Mouse (Mus musculus): ENCODE data around the gene Hoxd13. TPM values are rescaled to one million over a fixed set of nuclear protein-coding genes. Genes with fewer than 3 reads are reported as not detected.
A peak's percentile ranks its signal among the peaks of the same experiment; 100 is the strongest.

The Hoxd13 gene
- polyA plus RNA-seq, 1 experiment from 2014 or later, result not detected

DNA sequence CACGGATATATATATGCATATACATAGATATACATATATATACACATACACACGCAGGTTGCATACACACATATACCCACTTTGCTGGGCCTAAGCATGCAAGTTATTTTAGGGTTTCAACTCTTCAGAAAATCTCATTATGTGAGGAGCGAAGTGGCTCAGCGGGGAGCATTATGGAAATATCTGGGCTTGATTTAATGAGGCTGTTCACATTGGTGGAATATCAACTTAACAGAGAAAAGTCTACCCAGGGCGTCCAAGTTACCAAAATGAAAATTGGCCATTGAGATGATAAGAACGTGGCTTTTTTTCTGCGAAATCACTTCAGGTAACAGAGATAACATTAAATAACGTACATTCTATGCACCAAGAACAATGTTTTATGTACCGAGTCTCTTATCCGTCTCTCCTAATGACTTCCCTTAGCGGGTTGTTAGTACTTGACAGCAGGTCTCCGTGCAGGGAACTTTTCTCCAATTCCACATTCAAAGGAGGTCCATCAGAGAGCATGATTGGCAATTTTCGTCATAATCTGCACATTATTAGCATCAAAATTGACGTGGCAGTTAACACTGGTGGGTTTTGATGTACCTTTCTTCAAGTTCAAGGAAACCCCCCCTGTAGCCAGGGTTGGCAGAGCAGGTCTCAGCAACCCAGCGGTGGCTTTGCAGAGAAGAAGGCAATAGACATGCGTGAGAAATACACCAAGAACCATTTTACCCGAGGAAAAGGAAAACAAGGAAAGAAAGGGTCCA, 14.2 kb upstream of the Hoxd13 start:
- 13% methylated on average over 17 of the region's 17 CpGs for WGBS
- Histone ChIP-seq H3K36me3 (ENCODE audit: control insufficient read depth, insufficient read depth, low read length) (no peaks in the 10 kb centered on the region), H3K4me1 (replicated peaks; ENCODE audit: control insufficient read depth, insufficient read depth, low read length) (peaks cover 9% of the 10 kb centered on the region; the same call in 1 of the 2 replicates), H3K4me2 (ENCODE audit: low read depth, low read length, severe bottlenecking) (no peak overlapping the region), H3K9ac (ENCODE audit: low read length) (no peak overlapping the region), H3K4me3 (ENCODE audit: low read depth, low read length) (no peak overlapping the region), H3K27me3 (ENCODE audit: control insufficient read depth, insufficient read depth, low read length) (peaks cover 84% of the 10 kb centered on the region), H3K9me3 (ENCODE audit: control insufficient read depth, low read length) (no peaks in the 10 kb centered on the region), H3K27ac (ENCODE audit: low read depth, low read length) (no peak overlapping the region)
- DNase-seq (ENCODE audit: low spot score) (peak; percentile 47), ATAC-seq (replicated peaks; ENCODE audit: low FRiP score) (no peak)

GRCm38 (mm10) chr2:74654743-74655419, 13.2 kb upstream of the Hoxd13 start:
- DNase-seq (ENCODE audit: low spot score) (peak; percentile 62), ATAC-seq (replicated peaks; ENCODE audit: low FRiP score) (no peak)
- H3K36me3 ChIP-seq (ENCODE audit: control insufficient read depth, insufficient read depth, low read length), result no peaks in the 10 kb centered on the region
- H3K4me1 ChIP-seq (replicated peaks; ENCODE audit: control insufficient read depth, insufficient read depth, low read length), result peaks cover 9% of the 10 kb centered on the region; the same call in 1 of the 2 replicates
- H3K9ac ChIP-seq (ENCODE audit: low read length), result no peak overlapping the region
- H3K9me3 ChIP-seq (ENCODE audit: control insufficient read depth, low read length), result no peaks in the 10 kb centered on the region
- no peak overlapping the region for H3K4me3 ChIP-seq (ENCODE audit: low read depth, low read length)
- no peak overlapping the region for H3K4me2 ChIP-seq (ENCODE audit: low read depth, low read length, severe bottlenecking)
- 5% methylated on average over 20 of the region's 20 CpGs for WGBS
- H3K27ac ChIP-seq (ENCODE audit: low read depth, low read length), result no peak overlapping the region
- H3K27me3 ChIP-seq (ENCODE audit: control insufficient read depth, insufficient read depth, low read length), result peaks cover 83% of the 10 kb centered on the region

DNA sequence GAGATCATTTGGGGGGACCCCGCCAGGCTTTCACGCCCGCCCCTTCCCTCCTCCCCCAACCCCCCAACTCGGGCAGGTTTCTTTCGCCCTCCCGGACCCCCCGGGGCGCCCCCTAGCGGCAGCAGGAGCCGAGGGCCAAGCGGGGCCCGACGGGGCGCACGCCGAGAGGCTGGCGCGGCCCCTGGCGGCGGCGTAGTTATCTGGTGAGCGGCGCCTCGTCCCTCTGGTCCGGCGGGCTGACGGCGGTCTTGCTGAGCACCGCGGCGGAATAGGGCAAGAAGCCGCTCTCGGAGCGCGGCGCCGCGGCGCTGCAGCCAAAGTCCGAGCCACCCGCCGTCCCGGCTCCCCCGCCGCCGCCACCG, 12.7 kb upstream of the Hoxd13 start:
- WGBS, result 2% methylated on average over 35 of the region's 47 CpGs
- Histone ChIP-seq H3K27ac (ENCODE audit: low read depth, low read length) (no peak overlapping the region), H3K4me3 (ENCODE audit: low read depth, low read length) (peak overlapping the region; percentile 24), H3K9me3 (ENCODE audit: control insufficient read depth, low read length) (no peaks in the 10 kb centered on the region), H3K36me3 (ENCODE audit: control insufficient read depth, insufficient read depth, low read length) (no peaks in the 10 kb centered on the region), H3K27me3 (ENCODE audit: control insufficient read depth, insufficient read depth, low read length) (peaks cover 81% of the 10 kb centered on the region), H3K4me2 (ENCODE audit: low read depth, low read length, severe bottlenecking) (peak overlapping the region; percentile 39; the same call in 1 of the 2 replicates), H3K9ac (ENCODE audit: low read length) (no peak overlapping the region), H3K4me1 (replicated peaks; ENCODE audit: control insufficient read depth, insufficient read depth, low read length) (peaks cover 9% of the 10 kb centered on the region; the same call in 1 of the 2 replicates)
- DNase-seq (ENCODE audit: low spot score) (peak; percentile 68), ATAC-seq (replicated peaks; ENCODE audit: low FRiP score) (no peak)

DNA sequence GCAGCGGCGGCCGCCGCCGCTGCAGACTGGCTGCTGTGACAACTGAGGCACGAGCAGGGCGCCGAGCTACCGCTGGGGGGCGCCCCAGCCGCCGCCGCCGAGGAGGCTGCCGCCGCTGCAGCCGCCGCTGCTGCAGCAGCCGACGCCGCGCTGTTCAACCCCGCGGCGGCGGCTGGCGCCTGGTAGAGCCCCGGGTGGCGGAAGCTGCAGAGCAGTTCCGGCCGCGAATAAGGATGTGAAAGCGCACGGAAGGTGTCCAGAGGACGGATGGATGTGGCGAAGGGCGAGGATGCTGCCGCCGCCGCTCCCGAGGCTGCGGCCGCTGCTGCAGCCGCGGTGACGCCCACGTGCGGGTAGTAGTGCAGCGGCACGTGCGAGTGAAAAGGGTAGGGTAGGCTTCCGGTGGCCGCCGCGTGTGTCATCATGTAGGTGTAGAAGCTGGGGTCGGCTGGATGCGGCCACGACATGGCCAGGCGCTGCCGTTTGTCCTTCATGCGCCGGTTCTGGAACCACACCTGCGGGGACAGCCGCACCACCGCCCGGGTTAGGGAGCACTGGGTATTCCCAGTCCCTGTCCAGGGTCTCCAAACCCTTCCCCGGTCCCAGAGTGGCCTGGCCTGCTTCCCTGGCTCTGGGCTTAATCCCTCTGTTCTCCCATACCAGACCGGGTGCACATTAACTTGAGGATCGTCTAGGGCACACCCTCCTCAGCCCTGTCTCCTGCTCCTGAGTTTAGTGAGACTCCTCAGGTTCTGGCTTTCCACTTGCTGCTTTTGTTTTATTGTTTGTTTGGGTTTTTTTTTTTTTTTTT, 12.1 kb upstream of the Hoxd13 start:
- Histone ChIP-seq H3K9me3 (ENCODE audit: control insufficient read depth, low read length) (no peaks in the 10 kb centered on the region), H3K9ac (ENCODE audit: low read length) (no peak overlapping the region), H3K4me1 (replicated peaks; ENCODE audit: control insufficient read depth, insufficient read depth, low read length) (peaks cover 9% of the 10 kb centered on the region; the same call in 1 of the 2 replicates), H3K4me3 (ENCODE audit: low read depth, low read length) (peak overlapping the region; percentile 24), H3K36me3 (ENCODE audit: control insufficient read depth, insufficient read depth, low read length) (no peaks in the 10 kb centered on the region), H3K27me3 (ENCODE audit: control insufficient read depth, insufficient read depth, low read length) (peaks cover 81% of the 10 kb centered on the region), H3K27ac (ENCODE audit: low read depth, low read length) (no peak overlapping the region), H3K4me2 (ENCODE audit: low read depth, low read length, severe bottlenecking) (peak overlapping the region; percentile 39; the same call in 1 of the 2 replicates)
- DNase-seq (ENCODE audit: low spot score) (peak; percentile 80), ATAC-seq (replicated peaks; ENCODE audit: low FRiP score) (peak; percentile 46; the same call in 1 of the 2 replicates)
- under 1% methylated on average over 68 of the region's 69 CpGs for WGBS

DNA sequence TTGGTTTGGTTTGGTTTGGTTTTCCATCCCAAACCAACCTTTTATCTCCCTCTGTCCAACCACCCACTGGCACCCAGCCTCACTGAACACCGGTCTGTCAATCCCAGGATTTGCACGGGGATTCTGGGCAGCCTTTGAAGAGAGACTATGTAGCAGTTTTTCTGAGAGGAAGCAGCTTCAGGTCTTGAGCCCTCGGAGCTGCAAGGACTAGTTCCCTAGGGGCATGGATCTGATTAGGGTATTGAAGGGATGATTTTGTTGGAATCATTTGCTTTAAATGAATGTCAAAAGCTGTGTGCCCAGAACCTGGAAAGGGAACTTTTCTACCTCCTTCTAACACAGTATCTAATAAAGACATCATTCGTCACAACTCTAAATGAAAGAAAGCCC, 11.5 kb upstream of the Hoxd13 start:
- ATAC-seq (replicated peaks; ENCODE audit: low FRiP score), result no peak
- Histone ChIP-seq H3K36me3 (ENCODE audit: control insufficient read depth, insufficient read depth, low read length) (no peaks in the 10 kb centered on the region), H3K9me3 (ENCODE audit: control insufficient read depth, low read length) (no peaks in the 10 kb centered on the region), H3K27me3 (ENCODE audit: control insufficient read depth, insufficient read depth, low read length) (peaks cover 83% of the 10 kb centered on the region), H3K4me2 (ENCODE audit: low read depth, low read length, severe bottlenecking) (no peak overlapping the region), H3K9ac (ENCODE audit: low read length) (no peak overlapping the region), H3K4me1 (replicated peaks; ENCODE audit: control insufficient read depth, insufficient read depth, low read length) (peaks cover 9% of the 10 kb centered on the region; the same call in 1 of the 2 replicates), H3K4me3 (ENCODE audit: low read depth, low read length) (no peak overlapping the region), H3K27ac (ENCODE audit: low read depth, low read length) (no peak overlapping the region)
- peak; percentile 54 for DNase-seq (ENCODE audit: low spot score)
- 3% methylated on average over 4 of the region's 4 CpGs for WGBS

- no peak for ATAC-seq (replicated peaks; ENCODE audit: low FRiP score)
- Histone ChIP-seq H3K9ac (ENCODE audit: low read length) (no peak overlapping the region), H3K27ac (ENCODE audit: low read depth, low read length) (no peak overlapping the region), H3K4me3 (ENCODE audit: low read depth, low read length) (peak overlapping the region; percentile 3; the same call in 1 of the 2 replicates), H3K4me2 (ENCODE audit: low read depth, low read length, severe bottlenecking) (no peak overlapping the region), H3K36me3 (ENCODE audit: control insufficient read depth, insufficient read depth, low read length) (no peaks in the 10 kb centered on the region), H3K4me1 (replicated peaks; ENCODE audit: control insufficient read depth, insufficient read depth, low read length) (peaks cover 9% of the 10 kb centered on the region; the same call in 1 of the 2 replicates), H3K9me3 (ENCODE audit: control insufficient read depth, low read length) (no peaks in the 10 kb centered on the region), H3K27me3 (ENCODE audit: control insufficient read depth, insufficient read depth, low read length) (peaks cover 83% of the 10 kb centered on the region)
- WGBS, result 3% methylated on average over 62 of the region's 62 CpGs
- peak; percentile 74 for DNase-seq (ENCODE audit: low spot score)
Measured at GRCm38 (mm10) chr2:74657251-74658023, 10.7 kb upstream of the Hoxd13 start.

DNA sequence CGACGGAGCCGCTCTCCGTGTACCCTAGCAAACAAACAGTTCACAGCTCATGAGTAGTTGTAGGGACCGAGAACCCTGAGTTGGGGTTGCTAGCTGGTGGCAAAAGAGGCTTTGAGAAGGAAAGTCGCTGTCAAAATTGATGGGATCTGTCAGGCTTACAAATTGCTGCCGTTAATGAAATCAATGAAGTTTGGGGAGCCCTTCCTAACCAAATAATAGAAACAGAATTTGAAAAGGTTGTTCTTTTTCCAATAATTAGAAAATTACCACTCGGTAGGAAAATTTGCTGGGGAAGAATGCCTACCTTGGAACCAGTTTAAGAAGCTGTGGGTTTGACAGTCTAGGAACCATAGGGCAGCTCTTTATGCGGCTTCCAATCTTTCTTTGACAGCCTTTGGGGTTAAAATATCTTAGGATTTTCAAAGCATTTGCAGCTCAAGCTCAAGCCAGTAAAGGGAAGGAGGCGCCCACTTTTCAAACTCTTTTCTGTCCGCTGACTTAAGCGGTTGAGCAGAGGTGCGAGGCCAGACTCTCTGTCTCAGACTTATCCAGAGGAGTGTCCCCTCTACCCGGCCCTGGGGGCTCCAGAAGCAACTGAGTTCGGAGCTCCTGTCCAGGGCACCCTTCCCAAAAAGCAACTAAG, 10.0 kb upstream of the Hoxd13 start:
- H3K9ac ChIP-seq (ENCODE audit: low read length), result no peak overlapping the region
- H3K4me1 ChIP-seq (replicated peaks; ENCODE audit: control insufficient read depth, insufficient read depth, low read length), result peaks cover 9% of the 10 kb centered on the region; the same call in 1 of the 2 replicates
- peak overlapping the region; percentile 3; the same call in 1 of the 2 replicates for H3K4me3 ChIP-seq (ENCODE audit: low read depth, low read length)
- H3K9me3 ChIP-seq (ENCODE audit: control insufficient read depth, low read length), result no peaks in the 10 kb centered on the region
- DNase-seq (ENCODE audit: low spot score) (no peak), ATAC-seq (replicated peaks; ENCODE audit: low FRiP score) (no peak)
- no peaks in the 10 kb centered on the region for H3K36me3 ChIP-seq (ENCODE audit: control insufficient read depth, insufficient read depth, low read length)
- no peak overlapping the region for H3K4me2 ChIP-seq (ENCODE audit: low read depth, low read length, severe bottlenecking)
- peaks cover 86% of the 10 kb centered on the region for H3K27me3 ChIP-seq (ENCODE audit: control insufficient read depth, insufficient read depth, low read length)
- H3K27ac ChIP-seq (ENCODE audit: low read depth, low read length), result no peak overlapping the region
- WGBS, result under 1% methylated on average over 15 of the region's 15 CpGs
